Mouse (Mus musculus): Measurements from ENCODE around the gene Ywhag. TPM values are rescaled to one million over a fixed set of nuclear protein-coding genes. Genes with fewer than 3 reads are reported as not detected.

Gene Ywhag
- 125 and 138 TPM in 2 replicates for total RNA-seq (2014; fragmentation: Nextera tagmentation)
- total RNA-seq (2017): 88.3 and 92.5 TPM in 2 replicates

DNA sequence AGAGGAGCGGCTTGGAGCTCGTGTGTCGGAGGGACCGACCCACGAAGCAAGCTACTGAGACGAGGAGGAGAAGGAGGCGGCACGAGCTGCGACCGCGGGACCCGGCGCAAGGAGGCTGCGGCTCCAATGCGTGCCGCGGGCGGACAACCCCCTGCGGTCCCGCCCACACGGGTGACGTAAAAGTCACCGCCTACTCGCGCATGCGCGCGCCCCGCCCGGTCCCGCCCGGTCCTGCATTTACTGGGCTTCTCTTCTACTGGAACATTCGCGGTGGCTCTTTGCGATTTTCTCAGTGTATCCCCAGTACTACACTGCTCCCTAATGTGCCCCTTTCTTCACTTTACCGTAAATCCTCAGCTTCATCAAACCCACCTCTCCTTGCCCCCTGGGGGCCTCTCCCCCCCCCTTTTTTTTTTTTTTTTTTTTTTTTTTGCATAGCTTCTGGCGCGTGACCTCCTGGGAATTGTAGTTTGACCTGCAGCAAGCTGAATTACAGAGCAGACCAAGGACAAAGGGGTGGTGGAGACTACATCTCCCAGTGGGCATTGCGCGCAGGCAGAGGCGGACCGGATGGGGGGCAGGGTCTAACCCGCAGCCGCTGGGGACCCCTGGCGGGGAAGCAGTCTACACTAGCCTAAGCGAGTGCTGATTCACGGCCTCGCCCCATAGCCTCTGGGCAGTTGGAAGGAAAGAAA, at the start of gene Ywhag:
Gene Ywhag (minus strand): TSS at position 136 of the 695 bp plus-strand sequence.
- peak; percentile 87 for ATAC-seq (replicated peaks; ENCODE audit: low FRiP score, low TSS enrichment, poor library complexity, severe bottlenecking)

- ATAC-seq (replicated peaks; ENCODE audit: low FRiP score, low TSS enrichment, poor library complexity, severe bottlenecking): peak; percentile 80
Measured at GRCm38 (mm10) chr5:135982398-135982797, 48.0 kb upstream of the Ywhag start.

- ATAC-seq (replicated peaks; ENCODE audit: low FRiP score, low TSS enrichment, poor library complexity, severe bottlenecking): no peak
Measured at GRCm38 (mm10) chr5:135979904-135980303, 45.5 kb upstream of the Ywhag start, which contains the start of gene Zp3. Zp3 (plus strand) TSS chr5:135980099.

- no peak for ATAC-seq (replicated peaks; ENCODE audit: low FRiP score, low TSS enrichment, poor library complexity, severe bottlenecking)
Measured at GRCm38 (mm10) chr5:135979381-135979780, 45.0 kb upstream of the Ywhag start.

GRCm38 (mm10) chr5:135975893-135976668, 41.7 kb upstream of the Ywhag start:
- no peak for ATAC-seq (replicated peaks; ENCODE audit: low FRiP score, low TSS enrichment, poor library complexity, severe bottlenecking)

- no peak for ATAC-seq (replicated peaks; ENCODE audit: low FRiP score, low TSS enrichment, poor library complexity, severe bottlenecking)
Measured at GRCm38 (mm10) chr5:135974365-135974764, 39.9 kb upstream of the Ywhag start, which contains the start of gene Ssc4d. Ssc4d (minus strand) TSS chr5:135974531.

GRCm38 (mm10) chr5:135971876-135972275, 37.5 kb upstream of the Ywhag start:
- no peak for ATAC-seq (replicated peaks; ENCODE audit: low FRiP score, low TSS enrichment, poor library complexity, severe bottlenecking)

DNA sequence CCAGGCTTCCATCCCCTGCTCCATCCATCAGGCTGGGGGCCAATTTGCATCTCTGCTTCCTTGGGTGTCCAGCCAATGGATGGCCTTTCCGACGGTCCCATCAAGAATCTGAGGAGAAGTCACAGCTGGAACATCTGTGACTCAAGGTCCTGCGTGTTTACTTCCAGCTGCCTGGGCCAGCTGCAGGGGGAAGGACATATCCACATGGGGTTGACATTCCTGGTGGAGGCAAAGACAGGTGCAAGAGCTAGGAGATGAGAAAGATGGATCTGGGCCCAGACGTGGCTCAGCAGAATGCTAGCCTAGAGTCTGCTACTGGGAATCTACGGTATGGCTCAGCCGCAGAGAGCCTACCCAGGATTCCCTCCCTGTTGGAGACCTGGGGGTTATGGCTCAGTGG, 35.8 kb upstream of the Ywhag start:
- no peak for ATAC-seq (replicated peaks; ENCODE audit: low FRiP score, low TSS enrichment, poor library complexity, severe bottlenecking)

DNA sequence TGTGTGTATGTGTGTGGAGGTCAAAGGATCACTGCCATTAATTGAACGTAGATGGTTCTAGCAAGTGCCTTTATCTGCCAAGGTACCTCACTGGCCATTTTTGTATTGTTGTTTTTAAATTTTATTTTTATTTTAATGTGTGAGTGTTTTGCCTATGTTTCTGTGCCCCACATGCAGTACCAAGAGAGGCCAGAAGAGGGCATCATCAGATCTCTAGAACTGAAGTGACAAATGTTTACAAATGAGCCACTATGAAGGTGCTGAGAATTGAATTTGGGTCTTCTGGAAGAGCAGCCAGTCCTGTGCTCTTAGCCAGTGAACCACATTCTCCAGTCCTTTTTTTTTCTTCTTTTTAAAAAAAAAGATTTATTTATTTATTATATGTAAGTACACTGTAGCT, 34.4 kb upstream of the Ywhag start:
- ATAC-seq (replicated peaks; ENCODE audit: low FRiP score, low TSS enrichment, poor library complexity, severe bottlenecking): no peak

DNA sequence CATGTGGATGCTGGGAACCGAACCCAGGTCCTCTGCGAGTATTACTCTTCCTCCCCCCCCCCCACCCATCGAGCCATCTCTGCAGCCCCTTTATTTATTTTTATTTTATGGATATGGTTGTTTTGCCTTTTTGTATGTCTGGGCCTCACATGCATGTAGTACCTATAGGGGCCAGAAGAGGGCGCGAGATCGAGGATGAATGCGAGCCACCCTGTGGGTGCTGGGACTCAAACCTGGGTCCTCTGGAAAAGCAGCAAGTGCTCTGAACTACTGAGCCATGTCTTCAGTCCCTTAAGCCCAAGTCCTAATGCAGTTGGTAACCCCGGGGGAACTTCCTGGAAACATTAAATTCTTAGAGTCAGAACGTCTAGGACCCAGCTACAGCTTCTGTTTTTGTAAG, 32.5 kb upstream of the Ywhag start:
- no peak for ATAC-seq (replicated peaks; ENCODE audit: low FRiP score, low TSS enrichment, poor library complexity, severe bottlenecking)

DNA sequence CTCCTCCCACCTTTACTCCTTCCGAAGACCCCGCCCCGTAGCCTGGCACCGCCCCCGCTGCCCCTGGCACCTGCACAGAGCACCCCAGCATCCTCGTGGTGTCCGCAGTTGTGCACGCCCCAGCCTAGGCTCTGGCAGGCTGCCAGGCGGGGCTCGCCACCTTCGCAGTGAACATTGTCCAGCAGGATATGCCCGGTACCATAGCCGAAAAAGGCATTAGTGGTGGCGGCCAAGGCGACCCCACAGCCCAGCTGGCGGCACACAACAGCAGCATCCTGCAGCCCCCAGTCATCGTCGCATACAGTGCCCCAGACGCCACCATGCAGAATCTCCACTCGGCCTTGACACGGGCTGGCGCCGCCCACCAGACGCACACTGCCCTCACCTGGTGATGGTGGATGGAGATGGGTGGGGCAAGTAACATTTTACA, 31.1 kb upstream of the Ywhag start:
- ATAC-seq (replicated peaks; ENCODE audit: low FRiP score, low TSS enrichment, poor library complexity, severe bottlenecking): no peak

DNA sequence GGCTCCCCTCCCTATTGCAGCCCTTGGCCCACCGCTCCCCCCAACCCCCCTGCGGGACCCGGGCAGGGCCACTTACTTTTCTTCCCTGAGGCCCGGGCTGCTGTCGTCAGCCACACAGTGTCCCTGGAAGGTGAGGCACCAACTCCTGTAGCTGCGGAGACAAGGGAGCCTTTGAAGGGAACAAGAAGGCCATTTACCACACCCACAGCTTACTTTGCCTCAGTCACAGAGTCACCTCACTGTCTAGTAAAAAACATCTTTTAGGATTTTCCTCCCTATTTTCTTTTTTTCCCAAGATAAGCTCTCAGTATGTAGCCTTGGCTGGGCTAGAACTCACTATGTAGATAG, 28.8 kb upstream of the Ywhag start:
- no peak for ATAC-seq (replicated peaks; ENCODE audit: low FRiP score, low TSS enrichment, poor library complexity, severe bottlenecking)

DNA sequence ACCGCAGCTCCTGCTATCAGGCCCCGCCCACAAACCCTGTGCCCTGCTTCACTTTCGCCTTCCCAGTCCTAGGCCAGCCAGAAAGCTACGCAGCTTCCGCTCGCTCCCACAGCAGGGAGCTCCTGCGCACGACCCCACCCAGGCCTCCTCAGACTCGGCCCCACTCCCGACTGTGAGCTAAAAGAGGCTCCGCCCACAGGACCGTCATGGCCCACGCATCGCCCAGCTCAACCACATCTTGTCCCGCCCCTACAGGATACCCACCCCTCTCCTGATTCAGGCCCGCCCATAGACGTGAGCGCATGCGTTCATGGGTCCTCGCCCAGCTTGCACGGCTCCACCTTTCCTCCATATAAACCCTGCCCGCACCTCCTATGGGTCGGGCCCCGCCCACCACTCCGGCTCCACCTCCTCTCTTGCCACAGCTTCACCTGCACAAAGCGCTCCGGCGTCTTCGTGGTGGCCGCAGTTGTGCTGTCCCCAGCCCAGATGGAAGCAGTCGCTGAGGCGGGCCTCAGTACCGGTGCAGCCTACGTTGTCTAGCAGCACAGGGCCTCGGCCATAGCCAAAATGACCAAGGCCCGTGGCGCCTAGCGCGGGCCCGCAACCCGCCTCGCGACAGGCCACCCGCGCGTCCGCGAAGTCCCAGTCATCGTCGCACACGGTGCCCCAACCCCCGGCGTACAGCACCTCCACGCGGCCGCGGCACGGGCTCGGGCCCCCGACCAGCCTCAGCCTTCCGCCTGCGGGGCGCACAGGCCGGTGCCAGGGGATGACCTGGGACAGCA, 28.3 kb upstream of the Ywhag start:
- peak; percentile 89 for ATAC-seq (replicated peaks; ENCODE audit: low FRiP score, low TSS enrichment, poor library complexity, severe bottlenecking)

- ATAC-seq (replicated peaks; ENCODE audit: low FRiP score, low TSS enrichment, poor library complexity, severe bottlenecking): no peak
Measured at GRCm38 (mm10) chr5:135962125-135962491, 27.7 kb upstream of the Ywhag start.

GRCm38 (mm10) chr5:135960909-135961635, 26.7 kb upstream of the Ywhag start:
- ATAC-seq (replicated peaks; ENCODE audit: low FRiP score, low TSS enrichment, poor library complexity, severe bottlenecking): no peak

GRCm38 (mm10) chr5:135959911-135960310, 25.5 kb upstream of the Ywhag start:
- ATAC-seq (replicated peaks; ENCODE audit: low FRiP score, low TSS enrichment, poor library complexity, severe bottlenecking): no peak

GRCm38 (mm10) chr5:135958367-135958766, 24.0 kb upstream of the Ywhag start:
- no peak for ATAC-seq (replicated peaks; ENCODE audit: low FRiP score, low TSS enrichment, poor library complexity, severe bottlenecking)

DNA sequence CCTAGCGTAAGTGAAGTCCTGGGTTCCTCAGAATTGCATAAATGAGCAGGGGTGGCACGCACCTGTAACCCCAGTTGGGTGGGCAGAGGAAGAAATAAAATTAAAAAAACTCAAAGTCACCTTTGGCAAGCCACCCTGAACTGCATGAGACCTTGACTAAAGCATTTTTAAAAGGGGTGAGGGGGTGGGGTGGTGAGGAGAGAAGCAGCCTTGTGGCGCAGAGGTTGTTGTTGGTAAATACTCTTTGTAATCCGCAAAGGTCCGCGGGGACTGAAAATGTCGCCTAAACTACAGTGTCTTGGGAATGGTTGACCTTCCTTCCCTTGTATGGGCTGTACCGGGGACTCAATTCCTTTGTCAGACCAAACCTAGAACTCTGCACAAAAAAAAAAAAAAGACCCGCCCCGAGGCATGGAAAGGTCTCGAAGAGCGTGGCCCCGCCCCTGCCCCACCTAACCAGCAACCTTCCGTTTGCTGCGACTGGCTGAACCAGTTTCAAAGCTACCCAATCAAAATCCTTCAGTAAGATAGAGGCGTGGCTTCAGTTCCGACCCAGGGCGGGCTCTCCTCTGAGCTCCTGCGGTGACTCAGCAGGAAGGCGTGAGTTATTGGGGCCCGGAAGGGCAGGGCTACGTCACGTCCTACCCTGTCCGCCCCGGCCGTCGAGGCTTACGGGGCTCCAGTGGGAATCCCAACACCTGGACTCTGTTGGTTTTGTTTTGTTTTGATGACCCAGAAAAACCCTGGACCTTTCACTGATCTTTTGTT, 23.0 kb upstream of the Ywhag start:
- peak; percentile 93 for ATAC-seq (replicated peaks; ENCODE audit: low FRiP score, low TSS enrichment, poor library complexity, severe bottlenecking)

Measured in megakaryocyte-erythroid progenitor cell, adult 5-6 weeks (primary cell).